Mouse (Mus musculus) thymus, postnatal 4 days (tissue): ENCODE results near the gene Ndufv1.
"Not testable (repeated sequence)": the region's sequence is repeated elsewhere in the genome, so short reads cannot be mapped to it uniquely, and the experiment has no call there.

Source experiments
- DNase-seq: peaks from one replicate; pipeline ENCODE4 v3.0.0; 2021

The Ndufv1 gene

DNA sequence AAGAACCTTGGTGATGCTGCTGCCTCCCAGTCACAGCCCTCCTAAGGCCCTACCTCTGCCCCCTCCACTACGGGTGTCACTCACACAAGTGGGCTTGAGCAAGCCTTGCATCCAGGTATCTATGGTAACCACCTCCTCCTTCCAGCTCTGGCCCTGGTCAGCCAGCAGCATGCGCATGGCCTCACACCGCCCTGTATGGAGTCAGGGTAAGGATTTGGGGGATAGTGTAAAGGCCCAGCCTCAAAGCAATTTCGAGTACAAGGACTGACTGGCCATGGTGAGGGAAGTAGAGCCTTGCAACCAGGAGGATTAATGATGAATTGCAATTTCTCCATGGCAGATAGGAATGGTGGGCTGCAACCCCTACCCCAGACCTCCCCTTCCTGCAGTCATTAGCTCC lies 28.9 kb upstream of the Ndufv1 start:
- DNase-seq, result not testable (repeated sequence)

DNA sequence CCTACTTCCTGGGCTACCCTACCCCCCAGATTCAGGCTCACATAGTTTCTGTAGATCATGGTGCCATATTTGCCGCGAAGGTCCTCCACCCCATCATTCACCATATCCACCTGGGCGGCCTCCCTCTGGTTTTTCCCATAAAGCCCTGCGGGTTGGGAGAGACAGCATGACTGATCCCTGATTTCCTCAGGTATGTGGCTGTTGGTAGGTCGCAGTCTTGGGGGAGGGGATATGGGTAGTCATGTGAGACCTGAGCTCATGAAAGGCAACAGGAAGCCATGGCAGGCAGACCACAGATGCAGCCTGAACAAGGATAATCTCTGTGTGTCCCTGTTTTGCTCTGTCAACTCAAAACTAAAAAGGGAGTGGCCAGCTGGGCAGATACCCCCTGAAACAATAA lies 28.3 kb upstream of the Ndufv1 start:
- DNase-seq, result not testable (repeated sequence)

- peak; percentile 91 for DNase-seq
These were observed 25.2 kb upstream of the Ndufv1 start, which contains the start of gene Gstp1 for GRCm38 (mm10) chr19:4037788-4038232. Gene Gstp1, minus strand, starts transcription at chr19:4037985.

DNA sequence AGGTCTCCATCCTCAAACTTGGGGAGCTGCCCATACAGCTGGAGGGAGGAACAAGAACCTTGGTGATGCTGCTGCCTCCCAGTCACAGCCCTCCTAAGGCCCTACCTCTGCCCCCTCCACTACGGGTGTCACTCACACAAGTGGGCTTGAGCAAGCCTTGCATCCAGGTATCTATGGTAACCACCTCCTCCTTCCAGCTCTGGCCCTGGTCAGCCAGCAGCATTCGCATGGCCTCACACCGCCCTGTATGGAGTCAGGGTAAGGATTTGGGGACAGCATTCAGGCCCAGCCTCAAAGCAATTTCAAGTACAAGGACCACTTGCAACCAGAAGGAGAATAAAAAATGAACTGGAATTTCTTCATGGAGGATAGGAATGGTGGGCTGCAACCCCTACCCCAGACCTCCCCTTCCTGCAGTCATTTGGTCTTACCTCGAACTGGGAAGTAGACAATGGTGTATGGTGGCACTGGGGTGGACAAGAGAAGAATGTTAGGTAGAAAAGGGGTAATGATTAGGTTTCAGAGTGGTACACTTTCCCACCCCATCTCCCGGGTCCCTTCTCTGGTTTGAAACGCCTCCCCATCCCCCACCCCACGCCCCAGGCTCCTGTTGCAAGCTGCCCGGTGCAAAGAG lies 24.7 kb upstream of the Ndufv1 start:
- not testable (repeated sequence) for DNase-seq

- DNase-seq, result no peak
These were observed 23.9 kb upstream of the Ndufv1 start for GRCm38 (mm10) chr19:4036327-4037045.

- DNase-seq, result no peak
These were observed 21.1 kb upstream of the Ndufv1 start for GRCm38 (mm10) chr19:4033742-4034141.

DNA sequence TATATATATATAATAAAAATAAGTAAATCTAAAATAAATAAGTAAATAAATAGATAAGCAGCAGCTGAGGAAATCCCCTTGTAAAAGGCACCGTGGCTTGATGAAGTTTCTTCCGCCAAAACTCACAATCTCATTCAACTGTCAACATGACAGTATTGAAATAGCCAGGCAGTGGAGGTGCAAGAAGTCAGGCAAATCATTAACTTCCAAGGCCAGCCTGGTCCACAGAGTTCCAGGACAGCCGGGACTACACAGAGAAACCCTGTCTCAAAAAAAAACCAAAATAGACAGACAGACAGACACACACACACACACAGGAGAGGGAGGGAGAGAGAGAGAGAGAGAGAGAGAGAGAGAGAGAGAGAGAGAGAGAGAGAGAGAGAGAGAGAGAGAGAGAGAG lies 20.7 kb upstream of the Ndufv1 start:
- DNase-seq, result no peak

GRCm38 (mm10) chr19:4032668-4033067 lies 20.1 kb upstream of the Ndufv1 start:
- no peak for DNase-seq

DNA sequence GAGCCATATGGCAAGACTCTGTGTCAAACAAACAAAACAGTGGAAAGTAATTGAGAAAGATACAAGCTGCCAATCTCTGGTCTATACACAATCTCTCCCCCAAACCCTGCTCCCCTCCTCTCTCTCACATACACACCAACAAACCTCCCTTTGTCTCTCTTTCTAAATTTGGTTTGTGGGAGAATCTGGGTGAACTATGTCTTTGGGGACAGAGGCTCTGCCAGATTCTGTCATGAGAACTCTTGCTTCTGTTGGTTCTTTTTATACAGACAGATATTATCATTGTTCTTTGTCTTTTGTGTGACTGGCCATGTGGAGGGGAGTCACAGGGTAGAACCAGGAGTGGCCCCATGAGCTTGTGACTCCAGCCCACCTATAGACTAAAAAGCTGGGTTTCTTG lies 15.0 kb upstream of the Ndufv1 start:
- DNase-seq, result no peak

GRCm38 (mm10) chr19:4023185-4023584 lies 10.6 kb upstream of the Ndufv1 start:
- DNase-seq, result no peak

GRCm38 (mm10) chr19:4018743-4019583 lies 6.4 kb upstream of the Ndufv1 start:
- DNase-seq, result peak; percentile 63

DNA sequence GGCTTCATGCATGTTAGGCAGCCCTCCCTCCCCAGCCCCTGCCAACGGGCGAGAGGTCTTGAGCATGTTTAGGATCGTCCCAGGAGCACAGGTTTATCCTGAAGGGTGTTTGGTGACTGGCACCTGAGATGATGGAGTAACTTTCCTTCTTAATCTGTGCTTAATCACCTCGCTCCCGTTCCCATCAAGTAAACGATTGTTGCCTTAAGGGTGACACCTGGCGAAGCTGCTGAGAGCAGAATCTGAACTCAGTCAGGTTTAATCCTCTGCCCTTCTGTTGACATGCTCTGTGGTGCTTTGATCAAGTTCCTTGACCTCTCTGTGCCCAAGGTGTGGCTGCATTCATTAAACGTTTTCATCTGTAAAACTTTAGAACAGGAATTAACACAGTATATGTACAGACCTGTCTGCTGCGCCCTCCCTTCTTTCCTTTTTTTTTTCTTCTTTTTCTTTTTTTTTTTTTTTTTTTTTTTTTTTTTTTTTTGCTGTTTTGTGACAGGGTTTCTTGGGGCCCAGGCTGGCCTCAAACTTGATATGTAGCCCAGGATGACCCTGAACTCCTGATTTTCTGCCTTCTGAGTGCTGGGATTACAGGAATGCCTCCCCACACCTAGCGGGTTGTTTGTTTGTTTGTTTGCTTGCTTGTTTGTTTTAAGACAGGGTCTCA lies 5.4 kb upstream of the Ndufv1 start:
- DNase-seq, result no peak

- DNase-seq, result no peak
These were observed 3.0 kb upstream of the Ndufv1 start for GRCm38 (mm10) chr19:4015635-4016034.

- no peak for DNase-seq
These were observed 2.2 kb upstream of the Ndufv1 start for GRCm38 (mm10) chr19:4014802-4015201.

DNA sequence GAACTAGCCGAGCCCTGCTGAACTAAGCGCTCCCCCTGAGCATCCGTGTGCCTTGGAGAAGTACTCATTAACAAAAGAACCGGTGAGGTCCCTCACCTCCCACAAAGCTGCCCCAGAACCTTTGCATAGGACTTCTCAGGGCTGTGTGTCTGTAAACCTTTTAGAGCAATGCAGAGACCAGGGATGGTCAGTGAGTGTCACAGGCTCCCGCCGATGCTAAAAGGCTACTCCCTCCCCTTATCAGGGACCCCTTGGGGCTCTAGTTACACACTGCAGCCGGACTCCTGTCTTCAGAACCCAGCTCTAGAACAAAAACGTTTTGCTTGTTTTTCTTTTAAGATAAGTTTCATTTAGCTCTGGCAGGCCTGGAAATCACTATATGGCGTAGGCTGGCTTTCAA lies 460 bp upstream of the Ndufv1 start:
- DNase-seq, result no peak

DNA sequence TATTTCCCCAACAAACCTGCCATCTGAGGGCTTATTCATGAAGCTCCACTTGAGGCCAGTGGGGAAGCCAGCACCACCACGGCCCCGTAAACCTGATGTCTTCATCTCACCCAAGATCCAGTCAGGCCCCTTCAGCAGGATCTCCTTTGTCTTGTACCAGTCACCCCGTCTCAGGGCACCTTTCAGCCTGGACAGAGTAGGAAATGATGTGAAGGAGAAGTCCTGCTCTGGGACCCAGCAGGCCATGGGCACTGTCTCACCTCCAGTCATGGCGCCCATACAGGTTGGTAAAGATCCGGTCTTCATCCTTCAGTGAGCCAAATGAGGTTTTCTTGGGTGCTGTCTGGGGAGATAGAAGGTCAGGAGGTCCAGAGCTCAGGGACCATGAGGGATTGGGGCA lies 1.5 kb downstream of the Ndufv1 start:
- no peak for DNase-seq

- DNase-seq, result peak; percentile 4
These were observed 6.6 kb downstream of the Ndufv1 start for GRCm38 (mm10) chr19:4005971-4006370.

DNA sequence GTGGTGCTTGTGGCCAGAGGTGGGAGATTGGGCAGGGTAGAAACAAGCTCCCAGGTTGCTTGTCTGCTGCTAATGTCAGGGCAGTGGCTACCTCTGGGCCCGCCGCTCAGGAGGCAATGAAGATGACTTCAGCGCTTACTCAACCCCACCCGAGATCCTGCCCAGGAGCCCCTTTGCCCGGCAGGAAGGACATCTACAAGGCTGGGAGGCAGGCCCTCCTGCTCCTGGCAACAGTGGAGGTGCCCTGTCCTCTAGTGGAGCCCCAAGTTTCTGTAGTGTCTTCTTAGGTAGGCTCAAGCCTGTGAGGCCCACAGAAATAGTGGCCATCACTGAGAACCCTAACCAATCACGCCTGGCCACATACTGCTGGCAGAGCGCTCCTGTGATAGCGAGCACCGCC lies 7.5 kb downstream of the Ndufv1 start:
- peak; percentile 6 for DNase-seq

GRCm38 (mm10) chr19:4004331-4004730 lies 8.3 kb downstream of the Ndufv1 start:
- no peak for DNase-seq

GRCm38 (mm10) chr19:4003641-4004040 lies 9.0 kb downstream of the Ndufv1 start:
- no peak for DNase-seq

DNA sequence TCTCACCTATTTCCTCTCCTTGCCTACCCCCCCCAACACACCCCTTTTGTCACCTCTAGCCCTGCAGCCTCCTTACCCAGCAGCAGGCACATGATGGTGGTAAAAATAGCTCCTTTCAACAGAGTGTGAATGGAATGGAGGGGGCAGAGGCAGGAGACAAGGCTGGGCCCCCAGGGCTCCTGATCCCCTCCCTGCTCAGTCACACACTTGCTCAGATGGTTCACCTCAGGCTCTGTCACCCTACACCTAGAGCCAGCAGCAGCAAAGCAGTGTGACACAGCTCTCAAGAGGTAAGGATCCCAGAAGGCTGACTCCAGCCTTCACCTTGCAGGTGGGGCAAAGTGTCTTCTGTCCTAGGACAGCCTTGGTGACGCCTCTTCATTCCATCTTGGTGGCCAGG lies 9.5 kb downstream of the Ndufv1 start, which contains the start of gene Doc2g:
Gene Doc2g (plus strand): TSS at position 202 of the 400 bp plus-strand sequence.
- no peak for DNase-seq

DNA sequence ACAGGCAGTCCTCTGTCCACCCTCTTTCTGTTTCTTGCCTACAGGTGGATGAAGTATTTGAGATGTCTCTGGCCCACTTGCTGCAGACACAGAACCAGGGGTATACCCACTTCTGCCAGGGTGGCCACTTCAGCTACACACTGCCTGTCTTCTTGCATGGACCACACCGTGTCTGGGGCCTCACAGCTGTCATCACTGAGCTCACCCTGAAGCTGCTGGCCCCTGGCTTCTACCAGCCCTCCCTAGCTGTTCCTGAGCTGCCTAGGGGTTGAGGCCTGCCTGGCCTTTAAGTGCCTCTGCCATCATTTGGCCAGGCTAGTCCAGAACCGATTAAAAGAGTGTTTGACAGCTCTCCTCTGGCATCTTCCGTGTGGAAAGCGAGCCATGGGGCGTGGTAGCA lies 10.9 kb downstream of the Ndufv1 start:
- no peak for DNase-seq

- no peak for DNase-seq
These were observed 11.6 kb downstream of the Ndufv1 start for GRCm38 (mm10) chr19:4000949-4001525.
